Mouse (Mus musculus): ENCODE results near the gene Gcnt4. TPM values are rescaled to one million over a fixed set of nuclear protein-coding genes. Genes with fewer than 3 reads are reported as not detected.
A peak's percentile ranks its signal among the peaks of the same experiment; 100 is the strongest.

Gene Gcnt4
- polyA plus RNA-seq, 1 experiment, result 1.9 TPM

DNA sequence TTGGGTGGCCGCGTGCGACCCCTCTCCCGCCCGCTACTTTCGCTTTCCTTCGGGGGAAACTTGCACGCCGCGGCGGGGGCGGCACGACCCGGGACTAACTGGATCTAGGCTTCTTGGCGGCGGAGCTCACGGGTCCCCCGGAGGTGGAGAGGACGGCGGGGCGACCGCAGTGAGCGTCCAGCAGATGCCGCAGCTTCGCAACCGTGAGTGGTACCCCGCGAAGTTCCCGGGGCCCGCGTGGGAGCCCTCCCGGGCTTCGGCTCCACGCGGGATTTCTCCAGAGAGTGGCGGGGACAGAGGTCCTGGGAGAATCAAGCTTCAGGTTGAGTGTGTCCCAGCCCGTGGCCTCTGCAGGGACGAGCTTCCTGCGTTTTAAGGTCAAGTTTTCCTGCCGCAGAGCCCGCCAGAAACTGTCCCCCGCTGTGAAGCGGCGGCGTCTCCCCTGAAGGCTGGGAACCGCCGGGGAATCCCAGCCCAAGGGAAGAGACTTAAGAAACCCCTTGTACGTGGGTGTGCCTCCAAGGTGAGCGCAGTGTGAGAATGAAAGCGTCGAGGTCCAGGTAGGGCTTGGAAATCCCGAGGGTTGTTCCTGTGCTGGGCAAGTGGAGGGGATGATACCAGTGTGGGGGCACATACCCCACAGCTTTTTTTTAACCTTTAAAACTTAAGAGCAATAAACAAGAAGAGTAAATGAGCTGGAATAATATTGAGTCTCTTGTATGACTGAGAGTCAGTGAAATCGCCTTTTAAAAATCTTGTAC, 676 bp downstream of the Gcnt4 start:
- peaks cover 3% of the 10 kb centered on the region; the same call in 1 of the 2 replicates for H3K27me3 ChIP-seq (ENCODE audit: control insufficient read depth, insufficient read depth, low read length)
- no peaks in the 10 kb centered on the region; the same call in 1 of the 2 replicates for H3K4me1 ChIP-seq (ENCODE audit: control insufficient read depth, insufficient read depth, low read length)
- DNase-seq, result no peak
- no peak for TF ChIP-seq CTCF (IDR thresholded peaks at IDR 0.05; ENCODE audit: borderline replicate concordance, insufficient read depth, low read depth, low read length)
- WGBS, result 2% methylated on average over 51 of the region's 53 CpGs
- no peak overlapping the region for H3K27ac ChIP-seq (ENCODE audit: insufficient read depth, low read length)
- H3K4me3 ChIP-seq (replicated peaks; ENCODE audit: insufficient read depth, low read depth, low read length), result peak overlapping the region; percentile 23

DNA sequence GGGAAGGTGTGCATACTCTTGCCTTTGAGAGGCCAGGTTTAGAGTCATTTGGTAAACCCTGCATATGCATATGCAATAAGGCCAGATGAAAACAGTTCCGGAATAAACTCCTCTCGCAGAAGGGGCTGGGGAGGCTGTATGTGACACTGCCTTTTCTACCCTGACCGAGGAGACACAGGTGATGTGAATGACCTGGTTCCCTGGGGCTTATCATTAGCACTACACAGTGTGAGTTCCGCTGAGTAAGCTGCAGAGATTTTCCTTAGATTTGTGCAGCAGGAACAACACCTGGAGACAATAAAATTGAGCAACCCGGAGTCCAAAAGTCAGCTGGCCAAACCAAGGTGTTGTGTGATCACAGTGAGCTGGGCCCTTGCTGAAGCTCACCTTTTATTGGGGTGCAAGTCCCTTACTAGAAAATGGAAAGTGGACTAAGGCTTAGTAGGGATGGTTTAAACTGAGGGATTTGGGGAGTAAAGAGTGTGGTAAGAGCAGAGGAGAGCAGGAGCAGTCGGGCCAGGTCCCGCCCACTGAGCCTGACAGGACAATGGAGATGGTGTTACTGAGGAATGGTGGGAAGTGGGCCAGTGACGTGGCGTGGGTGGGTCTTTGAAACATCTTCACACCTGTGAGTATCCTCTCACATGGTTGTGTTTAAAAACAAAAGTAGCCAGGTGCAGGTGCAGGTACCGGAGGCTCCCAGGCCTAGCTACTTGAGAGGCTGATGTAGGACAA, 1.7 kb downstream of the Gcnt4 start:
- 74% methylated on average over 10 of the region's 10 CpGs for WGBS
- H3K4me1 ChIP-seq (ENCODE audit: control insufficient read depth, insufficient read depth, low read length), result no peaks in the 10 kb centered on the region; the same call in 1 of the 2 replicates
- TF ChIP-seq CTCF (IDR thresholded peaks at IDR 0.05; ENCODE audit: borderline replicate concordance, insufficient read depth, low read depth, low read length) (no peak), POLR2A (IDR thresholded peaks at IDR 0.05; ENCODE audit: borderline replicate concordance, insufficient read depth, low read length) (no peak)
- H3K27me3 ChIP-seq (ENCODE audit: control insufficient read depth, insufficient read depth, low read length), result peaks cover 3% of the 10 kb centered on the region; the same call in 1 of the 2 replicates
- no peak for DNase-seq
- H3K27ac ChIP-seq (ENCODE audit: insufficient read depth, low read length), result no peak overlapping the region
- no peak overlapping the region for H3K4me3 ChIP-seq (replicated peaks; ENCODE audit: insufficient read depth, low read depth, low read length)

DNA sequence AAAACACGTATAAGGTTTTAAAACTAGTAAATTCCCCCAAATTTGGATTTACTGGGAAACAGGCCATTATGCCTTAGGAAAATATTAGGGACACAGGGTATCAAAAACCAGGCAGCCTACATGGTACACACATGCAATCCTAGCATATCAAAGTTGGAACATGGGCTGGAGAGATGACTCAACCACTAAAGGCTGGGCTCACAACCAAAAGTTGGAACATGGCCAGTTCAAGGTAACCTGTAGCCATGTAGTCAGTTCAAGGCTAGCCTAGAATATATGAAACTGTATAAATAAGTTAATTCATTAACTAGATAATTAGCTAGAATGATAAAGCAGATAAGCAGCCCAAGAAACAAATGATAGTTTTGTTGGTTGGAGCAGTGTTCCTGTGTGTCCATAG, 3.3 kb downstream of the Gcnt4 start:
- DNase-seq, result no peak
- WGBS, result 100% methylated on average over 1 of the region's 1 CpGs
- Histone ChIP-seq H3K4me3 (replicated peaks; ENCODE audit: insufficient read depth, low read depth, low read length) (no peak overlapping the region), H3K27ac (ENCODE audit: insufficient read depth, low read length) (no peak overlapping the region), H3K4me1 (ENCODE audit: control insufficient read depth, insufficient read depth, low read length) (no peaks in the 10 kb centered on the region; the same call in 1 of the 2 replicates), H3K27me3 (ENCODE audit: control insufficient read depth, insufficient read depth, low read length) (peaks cover 3% of the 10 kb centered on the region; the same call in 1 of the 2 replicates)
- TF ChIP-seq CTCF (IDR thresholded peaks at IDR 0.05; ENCODE audit: borderline replicate concordance, insufficient read depth, low read depth, low read length) (no peak), POLR2A (IDR thresholded peaks at IDR 0.05; ENCODE audit: borderline replicate concordance, insufficient read depth, low read length) (no peak)

DNA sequence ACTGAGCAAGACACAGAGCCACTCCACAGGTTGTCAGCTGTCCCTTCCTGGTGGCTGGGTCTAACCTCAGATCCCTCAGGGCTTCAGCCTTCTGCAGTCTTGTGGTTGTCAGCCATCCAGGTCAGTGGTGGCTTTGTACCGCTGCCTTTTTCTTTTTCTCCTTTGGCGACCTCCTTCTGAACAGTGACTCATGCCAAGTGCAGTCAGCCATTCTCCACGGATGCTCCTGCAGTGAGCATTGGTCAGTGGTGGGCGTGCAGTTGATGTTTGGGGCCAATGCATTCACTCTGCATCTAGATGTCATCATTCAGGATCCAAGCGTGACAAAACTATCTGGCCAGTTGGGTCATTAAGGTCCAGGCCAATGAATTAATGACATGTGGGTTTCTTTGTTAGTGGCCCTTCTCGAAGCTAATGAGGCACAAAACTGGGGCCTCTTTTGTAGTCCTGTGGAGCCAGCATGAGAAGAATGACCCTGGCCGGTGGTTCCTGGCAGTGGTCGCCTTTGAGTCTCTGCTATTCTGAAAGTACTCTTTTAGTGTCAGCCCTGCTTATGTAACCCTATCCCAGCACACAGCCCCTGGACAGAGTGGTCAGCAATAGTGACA, 4.0 kb downstream of the Gcnt4 start:
- Histone ChIP-seq H3K4me3 (replicated peaks; ENCODE audit: insufficient read depth, low read depth, low read length) (no peak overlapping the region), H3K4me1 (ENCODE audit: control insufficient read depth, insufficient read depth, low read length) (no peaks in the 10 kb centered on the region; the same call in 1 of the 2 replicates), H3K27ac (ENCODE audit: insufficient read depth, low read length) (no peak overlapping the region), H3K27me3 (ENCODE audit: control insufficient read depth, insufficient read depth, low read length) (peaks cover 3% of the 10 kb centered on the region; the same call in 1 of the 2 replicates)
- DNase-seq, result peak in 1 of 2 experiments; percentile 10
- no peak for TF ChIP-seq POLR2A (IDR thresholded peaks at IDR 0.05; ENCODE audit: borderline replicate concordance, insufficient read depth, low read length)
- no peak for TF ChIP-seq CTCF (IDR thresholded peaks at IDR 0.05; ENCODE audit: borderline replicate concordance, insufficient read depth, low read depth, low read length)
- WGBS, result 13% methylated on average over 8 of the region's 8 CpGs

DNA sequence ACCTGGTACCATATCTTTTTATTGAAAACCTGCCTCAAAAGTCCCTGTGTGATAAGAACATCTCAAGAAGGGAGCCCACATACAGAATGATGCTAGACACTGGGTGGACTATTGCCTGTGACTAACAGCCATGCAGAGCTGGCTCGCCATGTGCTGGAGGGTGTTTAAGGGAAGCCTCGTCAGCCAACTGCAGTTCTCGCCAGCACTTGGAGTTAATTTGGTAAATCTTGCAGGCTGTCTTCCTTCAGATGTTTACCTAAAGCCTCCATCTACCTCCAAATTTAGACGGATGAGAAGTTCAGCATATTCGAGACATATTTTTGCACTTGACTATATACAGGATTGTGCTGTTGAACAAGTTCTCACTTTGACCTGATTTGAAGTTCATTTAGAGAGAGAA, 8.3 kb downstream of the Gcnt4 start:
- Histone ChIP-seq H3K27me3 (ENCODE audit: control insufficient read depth, insufficient read depth, low read length) (no peaks in the 10 kb centered on the region), H3K4me3 (replicated peaks; ENCODE audit: insufficient read depth, low read depth, low read length) (no peak overlapping the region), H3K4me1 (ENCODE audit: control insufficient read depth, insufficient read depth, low read length) (no peaks in the 10 kb centered on the region), H3K27ac (ENCODE audit: insufficient read depth, low read length) (no peak overlapping the region)
- no peak for DNase-seq
- WGBS, result 46% methylated on average over 5 of the region's 5 CpGs
- TF ChIP-seq POLR2A (IDR thresholded peaks at IDR 0.05; ENCODE audit: borderline replicate concordance, insufficient read depth, low read length) (no peak), CTCF (IDR thresholded peaks at IDR 0.05; ENCODE audit: borderline replicate concordance, insufficient read depth, low read depth, low read length) (no peak)

DNA sequence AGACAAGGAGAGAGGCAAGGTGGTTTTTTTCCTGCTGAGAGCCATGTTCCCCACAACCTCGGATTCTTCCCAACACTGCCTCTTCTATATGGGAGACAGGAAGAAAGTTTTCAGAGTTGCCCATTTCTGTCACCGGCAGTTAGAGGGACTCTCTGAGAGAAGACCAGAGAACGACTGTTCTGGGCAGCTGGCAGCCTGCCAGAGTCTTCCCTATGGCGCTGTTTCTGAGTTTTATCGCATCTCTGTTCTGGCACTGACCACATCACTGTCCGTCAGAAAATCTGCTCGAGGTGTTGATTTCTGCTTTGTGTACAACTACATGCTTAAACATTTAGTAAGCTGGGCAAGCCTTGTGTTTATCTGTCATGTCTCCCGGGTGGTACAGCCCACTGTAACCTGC, 8.9 kb downstream of the Gcnt4 start:
- Histone ChIP-seq H3K27ac (ENCODE audit: insufficient read depth, low read length) (no peak overlapping the region), H3K4me1 (ENCODE audit: control insufficient read depth, insufficient read depth, low read length) (no peaks in the 10 kb centered on the region), H3K4me3 (replicated peaks; ENCODE audit: insufficient read depth, low read depth, low read length) (no peak overlapping the region), H3K27me3 (ENCODE audit: control insufficient read depth, insufficient read depth, low read length) (no peaks in the 10 kb centered on the region)
- no peak for DNase-seq
- TF ChIP-seq CTCF (IDR thresholded peaks at IDR 0.05; ENCODE audit: borderline replicate concordance, insufficient read depth, low read depth, low read length), result no peak
- 5% methylated on average over 8 of the region's 8 CpGs for WGBS

DNA sequence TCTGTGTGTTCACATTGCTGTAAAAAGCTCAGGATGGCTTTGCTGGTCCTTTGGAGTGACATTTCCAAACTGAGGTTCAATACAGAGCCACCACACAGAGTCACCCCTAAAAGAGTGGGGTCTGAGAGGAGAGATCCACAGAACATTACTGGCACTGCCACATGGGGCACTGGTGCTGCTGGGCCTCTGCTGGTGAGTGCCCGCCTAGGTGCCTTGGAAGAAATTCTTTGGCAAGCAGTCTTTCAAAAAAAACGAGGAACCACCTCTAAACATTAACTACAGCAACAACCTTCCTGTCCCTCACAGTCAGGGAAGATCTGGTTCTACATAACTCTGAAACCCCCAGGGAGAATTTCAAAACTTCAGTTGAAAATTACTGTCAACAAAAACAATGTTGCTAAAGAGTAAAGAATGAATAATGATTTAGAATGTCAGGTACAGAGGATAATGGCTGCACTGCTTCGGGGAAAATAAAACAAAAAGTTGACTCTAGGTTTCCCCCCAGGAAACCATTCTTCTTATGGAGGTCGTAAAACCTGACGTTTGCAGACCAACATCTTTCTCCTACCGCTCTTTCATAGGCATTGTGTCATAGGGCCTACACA, 11.8 kb downstream of the Gcnt4 start:
- Histone ChIP-seq H3K27ac (ENCODE audit: insufficient read depth, low read length) (no peak overlapping the region), H3K27me3 (ENCODE audit: control insufficient read depth, insufficient read depth, low read length) (no peaks in the 10 kb centered on the region), H3K4me1 (ENCODE audit: control insufficient read depth, insufficient read depth, low read length) (no peaks in the 10 kb centered on the region), H3K4me3 (replicated peaks; ENCODE audit: insufficient read depth, low read depth, low read length) (no peak overlapping the region)
- TF ChIP-seq CTCF (IDR thresholded peaks at IDR 0.05; ENCODE audit: borderline replicate concordance, insufficient read depth, low read depth, low read length) (no peak), POLR2A (IDR thresholded peaks at IDR 0.05; ENCODE audit: borderline replicate concordance, insufficient read depth, low read length) (no peak)
- no peak for DNase-seq
- WGBS, result 75% methylated on average over 6 of the region's 6 CpGs

Measured in cerebellum, adult 2 months (tissue).